Mouse (Mus musculus): ENCODE measurements around the gene Zfp319.

GRCm38 (mm10) chr8:95369581-95370326 lies 38.0 kb upstream of the Zfp319 start:
- TF ChIP-seq CTCF (IDR thresholded peaks at IDR 0.05; ENCODE audit: low read depth) (no peak), EP300 (IDR thresholded peaks at IDR 0.05; ENCODE audit: low read depth) (no peak)
